Mouse (Mus musculus): ENCODE results near the gene 1300017J02Rik. TPM values are rescaled to one million over a fixed set of nuclear protein-coding genes. Genes with fewer than 3 reads are reported as not detected.
A peak's percentile ranks its signal among the peaks of the same experiment; 100 is the strongest.

Gene 1300017J02Rik
- polyA plus RNA-seq, 1 experiment from 2014 or later, result not detected

DNA sequence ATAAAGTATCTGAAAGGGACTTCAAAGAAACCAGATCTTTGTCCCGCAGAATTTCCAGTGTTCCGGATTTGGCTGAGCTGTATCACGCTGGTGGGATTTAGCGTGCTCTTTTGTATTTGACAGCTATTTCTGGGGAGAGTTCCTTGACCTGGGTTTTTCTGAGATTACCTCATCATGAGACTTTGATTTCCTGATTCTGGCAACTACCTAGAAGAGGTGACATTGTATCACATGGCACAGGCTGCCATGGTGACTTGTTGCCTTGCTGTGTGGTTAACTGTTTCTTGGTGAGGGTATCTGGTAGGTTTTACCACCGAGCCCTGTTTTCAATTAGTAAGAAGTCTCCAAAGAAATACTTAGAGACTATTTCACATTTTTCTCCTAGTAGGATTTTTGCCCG lies 65.4 kb downstream of the 1300017J02Rik start:
- Histone ChIP-seq H3K79me2 (ENCODE audit: inconsistent target) (no peaks in the 10 kb centered on the region), H3K27ac (no peak overlapping the region)
- 93% methylated on average over 6 of the region's 6 CpGs for WGBS (ENCODE audit: missing documents)

DNA sequence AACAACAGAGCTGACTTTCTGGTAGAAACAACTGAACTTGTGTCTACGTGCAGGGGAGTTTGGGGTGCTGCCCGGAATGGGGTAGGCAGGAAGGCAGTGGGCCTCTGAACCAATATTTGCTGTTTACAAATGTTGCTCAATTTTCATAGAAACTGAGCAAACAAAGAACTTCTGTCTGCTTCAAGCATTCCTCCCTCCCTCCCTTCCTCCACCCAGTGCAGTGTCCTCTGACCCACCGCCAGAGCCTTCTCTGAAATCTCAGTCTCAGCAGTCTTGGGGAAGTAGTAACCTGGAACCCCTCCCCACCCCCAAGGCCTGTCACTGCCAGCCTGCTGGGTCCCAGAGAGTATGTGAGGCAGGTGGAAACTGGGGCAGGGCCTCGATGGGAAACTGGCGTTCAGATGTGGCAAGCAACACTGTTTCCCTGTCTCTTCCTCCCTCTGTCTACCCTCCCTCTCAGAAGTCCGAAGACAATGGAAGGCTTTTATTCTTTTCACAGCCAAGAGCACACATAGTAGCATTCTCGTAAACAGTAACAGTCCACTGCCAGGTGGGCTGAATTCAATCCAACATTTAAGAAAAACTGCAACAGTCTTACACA lies 70.2 kb downstream of the 1300017J02Rik start:
- Histone ChIP-seq H3K36me3 (ENCODE audit: inconsistent target) (no peaks in the 10 kb centered on the region), H3K27ac (no peak overlapping the region), H3K4me3 (ENCODE audit: inconsistent target) (no peak overlapping the region), H3K79me2 (ENCODE audit: inconsistent target) (no peaks in the 10 kb centered on the region)
- WGBS (ENCODE audit: missing documents), result 65% methylated on average over 7 of the region's 7 CpGs

More for the DNA sequence above, 65.4 kb downstream of the 1300017J02Rik start:
- Histone ChIP-seq H3K36me3 (ENCODE audit: inconsistent target) (no peaks in the 10 kb centered on the region), H3K4me3 (ENCODE audit: inconsistent target) (no peak overlapping the region)

DNA sequence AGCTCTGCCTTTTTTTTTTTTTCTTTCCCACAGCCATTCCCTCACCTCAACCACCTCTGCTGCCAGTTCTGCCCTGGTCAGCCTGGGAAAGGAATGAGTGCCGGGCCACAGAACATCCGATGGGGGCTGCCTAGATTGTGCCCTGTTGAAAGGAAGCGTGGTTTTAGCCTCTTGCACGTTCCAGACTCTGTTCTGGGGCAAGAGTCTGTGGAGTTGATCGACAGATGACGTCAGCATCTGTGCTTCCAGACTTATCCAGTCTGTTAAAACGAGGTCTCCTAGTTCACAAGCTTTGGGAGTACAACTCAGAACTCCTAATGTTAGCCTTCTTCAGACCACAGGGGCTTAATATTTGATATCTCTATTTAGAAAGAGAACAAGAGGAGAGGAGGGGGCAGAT lies 70.8 kb downstream of the 1300017J02Rik start:
- Histone ChIP-seq H3K79me2 (ENCODE audit: inconsistent target) (no peaks in the 10 kb centered on the region), H3K36me3 (ENCODE audit: inconsistent target) (no peaks in the 10 kb centered on the region), H3K27ac (no peak overlapping the region), H3K4me3 (ENCODE audit: inconsistent target) (no peak overlapping the region)
- 53% methylated on average over 7 of the region's 7 CpGs for WGBS (ENCODE audit: missing documents)

DNA sequence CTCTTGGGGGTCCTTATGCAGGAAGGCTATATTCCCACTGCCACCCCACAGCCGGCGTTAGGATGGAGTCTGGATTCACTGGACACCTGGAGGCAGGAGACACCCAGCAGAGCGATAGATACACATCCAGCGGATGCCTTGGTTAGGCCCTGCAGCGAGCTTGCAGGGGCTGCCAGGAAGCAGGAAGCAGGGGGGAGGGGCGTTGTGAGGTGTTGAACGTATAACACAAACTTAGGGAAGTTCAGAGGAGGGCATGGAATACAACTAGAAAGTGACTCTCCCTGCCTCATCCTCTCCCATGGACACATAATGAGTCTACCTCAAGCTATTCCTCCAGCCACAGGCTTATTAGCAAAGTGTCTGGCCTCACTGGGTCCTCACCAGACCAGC lies 71.9 kb downstream of the 1300017J02Rik start:
- WGBS (ENCODE audit: missing documents), result 62% methylated on average over 7 of the region's 7 CpGs
- H3K79me2 ChIP-seq (ENCODE audit: inconsistent target), result no peaks in the 10 kb centered on the region

DNA sequence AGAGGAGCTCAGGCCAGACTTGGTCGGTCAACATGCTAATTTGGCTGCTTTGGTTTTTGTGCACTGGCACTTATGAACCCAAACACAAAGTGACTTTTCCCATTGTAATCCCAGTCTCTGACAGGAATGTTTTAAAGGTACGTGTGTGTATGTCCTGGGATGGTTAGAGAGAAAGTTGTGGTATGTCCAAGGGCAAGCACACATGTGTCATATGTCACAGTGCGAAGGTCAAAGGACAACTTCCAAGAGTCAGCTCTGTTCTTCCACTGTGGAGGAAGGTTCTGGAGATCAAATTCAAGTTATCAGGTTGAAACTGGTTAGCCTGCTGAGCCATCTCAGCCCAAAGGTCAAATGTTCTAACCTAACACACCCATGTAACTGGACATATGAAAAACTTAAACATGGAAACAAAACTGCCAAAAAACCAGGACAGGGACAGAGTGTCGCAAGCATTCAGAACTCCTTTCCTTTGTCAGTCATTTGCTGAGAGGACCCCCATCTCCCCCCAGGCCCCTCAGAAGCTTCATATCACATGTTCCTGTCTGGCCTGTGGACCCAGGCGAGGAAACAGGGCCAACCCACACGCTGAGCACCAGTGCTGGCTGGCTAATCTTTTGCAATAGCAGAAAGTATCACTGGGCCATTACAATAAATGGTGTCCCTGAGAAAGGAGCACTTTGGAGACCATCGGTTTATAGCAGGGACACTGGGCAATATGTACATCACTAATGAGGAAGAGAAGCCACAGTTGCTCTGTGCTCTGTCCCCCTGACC lies 72.5 kb downstream of the 1300017J02Rik start:
- 83% methylated on average over 7 of the region's 7 CpGs for WGBS (ENCODE audit: missing documents)
- peaks cover 9% of the 10 kb centered on the region; the same call in 1 of the 2 replicates for H3K36me3 ChIP-seq (ENCODE audit: inconsistent target)
- H3K4me3 ChIP-seq (ENCODE audit: inconsistent target), result no peak overlapping the region
- no peak overlapping the region for H3K27ac ChIP-seq
- H3K79me2 ChIP-seq (ENCODE audit: inconsistent target), result no peaks in the 10 kb centered on the region

More for the DNA sequence above, 71.9 kb downstream of the 1300017J02Rik start:
- H3K27ac ChIP-seq, result no peak overlapping the region
- no peak overlapping the region for H3K4me3 ChIP-seq (ENCODE audit: inconsistent target)
- H3K36me3 ChIP-seq (ENCODE audit: inconsistent target), result peaks cover 3% of the 10 kb centered on the region; the same call in 1 of the 2 replicates

DNA sequence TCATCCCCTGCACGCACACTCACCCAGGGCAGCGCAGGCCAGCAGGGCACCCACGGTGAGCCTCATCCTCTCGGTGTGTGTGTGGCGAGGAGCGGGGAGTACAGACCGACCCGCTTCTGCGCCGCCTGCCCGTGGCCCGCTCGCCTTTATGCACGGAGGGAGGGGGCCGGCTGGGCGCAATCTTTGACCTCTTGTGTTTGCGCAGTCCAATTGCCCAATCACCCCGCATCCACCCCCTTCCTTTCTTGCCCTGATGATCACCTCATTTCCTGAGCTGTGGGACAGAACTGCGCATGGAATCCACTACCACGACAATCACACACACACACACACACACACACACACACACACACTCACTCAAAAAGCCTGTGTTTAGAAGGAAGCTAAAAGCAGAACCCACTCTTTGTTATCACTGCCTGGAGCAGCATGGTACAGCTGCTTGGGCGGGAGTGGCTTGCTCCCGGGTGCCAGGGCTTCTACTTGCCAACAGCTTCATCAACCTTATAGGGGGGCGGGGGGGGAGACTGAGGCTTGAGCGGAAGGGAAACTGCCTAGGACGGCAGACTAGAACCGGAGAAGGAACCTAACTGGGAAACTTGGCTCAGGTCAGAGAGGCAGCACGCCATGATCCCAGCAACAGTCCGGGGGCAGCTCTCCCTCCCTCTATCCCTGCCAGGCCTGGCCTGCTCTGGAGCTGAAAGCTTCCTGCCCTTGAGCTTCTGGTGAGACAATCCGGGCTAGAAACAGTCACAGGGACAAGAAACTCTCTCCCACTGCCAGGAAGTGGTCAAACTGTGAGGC lies 74.5 kb downstream of the 1300017J02Rik start, which contains the start of the genes Gm20425 and Trf:
TSS of gene Gm20425 (minus strand) at position 157 of the 801 bp plus-strand sequence.
TSS of gene Trf (minus strand) at position 294 of the 801 bp plus-strand sequence.
- Histone ChIP-seq H3K79me2 (ENCODE audit: inconsistent target) (no peaks in the 10 kb centered on the region), H3K27ac (peak within 1 kb of the TSS; percentile 96), H3K36me3 (ENCODE audit: inconsistent target) (peaks cover 30% of the 10 kb centered on the region; the same call in 1 of the 2 replicates), H3K4me3 (ENCODE audit: inconsistent target) (peak within 1 kb of the TSS; percentile 21)
- 4% methylated on average over 27 of the region's 29 CpGs for WGBS (ENCODE audit: missing documents)

DNA sequence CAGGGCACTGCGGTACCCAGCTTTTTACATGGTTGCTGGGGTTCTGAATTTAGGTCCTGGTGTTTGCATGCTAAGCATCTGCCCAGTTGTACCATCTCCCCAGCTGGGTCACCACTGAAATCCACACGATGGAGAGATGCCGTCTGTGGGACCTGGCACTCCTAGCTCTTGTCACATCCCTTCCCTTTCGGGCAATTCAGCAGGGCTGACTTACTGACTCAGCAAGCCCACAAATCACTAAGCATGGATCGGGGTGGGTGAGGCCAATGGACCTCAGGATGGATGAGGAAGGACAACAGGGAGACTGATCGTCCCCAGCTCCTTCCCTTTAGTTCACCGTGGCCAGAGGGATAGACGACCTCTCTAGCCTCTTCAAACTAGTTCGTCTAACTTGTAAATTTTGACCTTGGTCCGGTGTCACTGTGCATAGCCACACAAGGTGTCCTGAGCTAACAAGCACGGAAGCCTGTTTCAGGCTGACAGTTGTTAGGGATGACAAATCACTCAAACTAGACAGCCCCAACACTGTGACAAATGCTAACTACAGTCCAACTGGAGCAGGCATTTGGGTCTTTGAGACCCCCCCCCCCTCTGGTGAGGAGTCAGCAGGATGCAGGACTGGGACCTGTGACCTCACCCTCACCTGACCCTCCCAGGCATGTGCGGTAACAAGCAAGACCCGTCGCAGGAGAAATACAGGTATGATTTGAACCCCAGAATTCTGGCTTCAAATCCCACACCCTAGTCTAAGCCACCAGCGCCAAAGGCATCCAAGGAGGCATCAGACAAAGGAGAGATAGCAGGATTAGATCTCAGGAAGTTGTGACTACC lies 75.6 kb downstream of the 1300017J02Rik start:
- H3K36me3 ChIP-seq (ENCODE audit: inconsistent target), result peaks cover 41% of the 10 kb centered on the region
- H3K4me3 ChIP-seq (ENCODE audit: inconsistent target), result peak overlapping the region; percentile 21
- H3K79me2 ChIP-seq (ENCODE audit: inconsistent target), result no peaks in the 10 kb centered on the region
- peak overlapping the region; percentile 96; the same call in 1 of the 2 replicates for H3K27ac ChIP-seq
- WGBS (ENCODE audit: missing documents), result 90% methylated on average over 15 of the region's 15 CpGs

DNA sequence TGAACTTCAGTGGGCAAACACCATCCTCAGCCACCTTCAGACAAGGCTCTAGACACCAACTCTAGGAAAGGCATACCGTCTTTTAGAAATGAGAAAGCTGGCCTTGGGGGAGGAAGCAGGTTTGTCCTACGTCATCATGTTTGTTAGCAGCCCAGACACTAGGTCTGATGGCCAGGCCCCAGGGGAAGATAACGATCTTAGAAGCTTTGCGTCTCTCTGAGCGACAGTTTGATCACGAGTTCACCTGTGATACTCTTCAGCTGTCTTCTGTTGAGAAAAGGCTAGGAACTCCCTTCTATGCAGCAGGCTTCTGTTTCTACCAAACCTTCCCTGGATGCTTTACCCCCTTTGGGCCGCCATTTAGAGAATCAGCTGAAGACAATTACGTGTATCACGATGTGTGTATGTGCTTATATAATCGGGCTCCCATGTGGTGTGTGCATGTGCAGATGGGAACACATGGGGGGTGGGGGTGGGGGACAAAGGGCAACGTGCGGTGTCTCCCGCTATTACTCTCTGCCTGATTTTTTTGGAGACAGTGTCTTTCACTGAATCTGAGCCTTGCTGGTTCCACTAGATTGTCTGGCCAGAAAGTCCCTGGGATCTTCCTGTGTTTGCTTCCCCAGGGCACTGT lies 76.4 kb downstream of the 1300017J02Rik start:
- Histone ChIP-seq H3K79me2 (ENCODE audit: inconsistent target) (no peaks in the 10 kb centered on the region), H3K36me3 (ENCODE audit: inconsistent target) (peaks cover 48% of the 10 kb centered on the region), H3K27ac (no peak overlapping the region), H3K4me3 (ENCODE audit: inconsistent target) (no peak overlapping the region)
- 93% methylated on average over 13 of the region's 13 CpGs for WGBS (ENCODE audit: missing documents)

DNA sequence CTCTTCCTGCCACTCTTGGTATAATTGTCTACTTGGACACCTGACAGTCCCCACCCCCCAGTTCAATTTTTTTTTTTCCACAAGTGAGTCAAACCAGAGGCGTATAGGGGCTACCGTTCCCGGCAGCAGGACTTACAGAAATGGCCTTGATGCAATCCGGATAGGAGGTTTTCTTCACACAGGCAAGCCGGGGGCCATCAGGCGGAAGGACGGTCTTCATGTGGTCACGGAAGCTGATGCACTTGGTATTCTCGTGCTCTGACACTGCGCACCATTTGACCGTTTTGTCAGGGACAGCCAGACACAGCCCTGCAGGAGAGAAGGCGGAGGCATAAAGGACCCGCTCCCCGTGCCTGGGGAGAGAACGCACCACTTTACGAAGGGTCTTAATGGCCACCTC lies 77.1 kb downstream of the 1300017J02Rik start:
- H3K36me3 ChIP-seq (ENCODE audit: inconsistent target), result peaks cover 56% of the 10 kb centered on the region
- no peaks in the 10 kb centered on the region for H3K79me2 ChIP-seq (ENCODE audit: inconsistent target)
- WGBS (ENCODE audit: missing documents), result 92% methylated on average over 16 of the region's 16 CpGs
- H3K27ac ChIP-seq, result no peak overlapping the region
- H3K4me3 ChIP-seq (ENCODE audit: inconsistent target), result no peak overlapping the region

DNA sequence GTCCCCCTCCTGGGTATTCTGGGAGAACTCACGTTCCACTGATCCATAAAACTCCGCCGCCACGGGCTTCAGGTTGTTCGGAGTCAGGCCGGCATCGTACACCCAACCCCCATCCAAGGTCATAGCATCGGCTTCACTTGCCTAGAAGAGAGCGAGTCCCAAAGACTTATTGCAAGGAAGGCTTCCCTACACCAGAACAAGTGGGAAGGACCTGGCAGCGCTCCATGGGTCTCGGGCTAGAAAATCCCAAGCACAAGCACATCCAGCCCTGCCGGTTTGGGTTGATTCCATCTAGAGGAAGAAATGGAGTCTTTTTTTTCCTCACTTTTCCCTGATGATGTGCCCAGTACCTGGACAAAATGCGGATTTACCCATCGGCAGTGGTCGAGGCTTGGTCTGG lies 78.1 kb downstream of the 1300017J02Rik start:
- H3K4me3 ChIP-seq (ENCODE audit: inconsistent target), result no peak overlapping the region
- H3K27ac ChIP-seq, result no peak overlapping the region
- 96% methylated on average over 15 of the region's 15 CpGs for WGBS (ENCODE audit: missing documents)
- no peaks in the 10 kb centered on the region for H3K79me2 ChIP-seq (ENCODE audit: inconsistent target)
- H3K36me3 ChIP-seq (ENCODE audit: inconsistent target), result peaks cover 64% of the 10 kb centered on the region

DNA sequence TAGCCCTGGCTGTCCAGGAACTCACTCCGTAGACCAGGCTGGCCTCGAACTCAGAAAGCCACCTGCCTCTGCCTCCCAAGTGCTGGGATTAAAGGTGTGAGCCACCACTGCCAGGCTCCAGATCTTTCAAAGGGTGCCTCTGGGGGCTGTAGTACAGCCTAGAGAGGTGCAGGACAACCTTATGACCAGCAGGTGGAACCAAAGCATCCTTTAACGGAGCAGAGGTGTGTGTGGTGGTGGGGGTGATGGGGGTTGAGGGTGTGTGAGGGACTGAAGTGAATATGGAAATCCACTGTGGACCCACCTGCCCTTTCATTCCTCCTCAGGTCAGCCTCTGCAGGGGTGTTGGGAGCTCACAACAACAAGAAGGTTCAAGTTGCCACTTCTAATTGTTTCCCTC lies 79.4 kb downstream of the 1300017J02Rik start:
- H3K4me3 ChIP-seq (ENCODE audit: inconsistent target), result no peak overlapping the region
- peaks cover 78% of the 10 kb centered on the region for H3K36me3 ChIP-seq (ENCODE audit: inconsistent target)
- WGBS (ENCODE audit: missing documents), result 84% methylated on average over 3 of the region's 3 CpGs
- H3K27ac ChIP-seq, result no peak overlapping the region
- no peaks in the 10 kb centered on the region for H3K79me2 ChIP-seq (ENCODE audit: inconsistent target)

DNA sequence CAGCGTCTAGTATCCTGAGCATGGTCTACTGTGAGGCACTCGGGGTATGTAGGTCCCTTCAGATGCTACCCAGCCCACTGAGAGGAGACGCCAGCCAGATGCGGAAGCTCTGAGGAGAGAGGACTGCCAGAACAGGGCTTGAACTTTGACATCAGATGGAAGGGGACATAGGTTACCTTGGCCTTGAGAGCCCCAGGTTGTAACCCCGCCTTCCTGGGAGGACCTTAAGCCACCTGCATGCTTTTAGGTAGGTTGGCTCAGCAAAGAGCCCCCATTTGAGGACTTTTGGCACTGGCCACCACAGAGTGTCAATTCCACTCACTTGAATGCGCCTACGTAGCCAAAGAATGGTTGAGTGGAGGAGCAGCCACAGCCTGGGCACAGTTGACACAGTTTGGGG lies 80.2 kb downstream of the 1300017J02Rik start:
- Histone ChIP-seq H3K79me2 (ENCODE audit: inconsistent target) (no peaks in the 10 kb centered on the region), H3K4me3 (ENCODE audit: inconsistent target) (no peak overlapping the region), H3K36me3 (ENCODE audit: inconsistent target) (peaks cover 85% of the 10 kb centered on the region), H3K27ac (no peak overlapping the region)
- 97% methylated on average over 7 of the region's 7 CpGs for WGBS (ENCODE audit: missing documents)

DNA sequence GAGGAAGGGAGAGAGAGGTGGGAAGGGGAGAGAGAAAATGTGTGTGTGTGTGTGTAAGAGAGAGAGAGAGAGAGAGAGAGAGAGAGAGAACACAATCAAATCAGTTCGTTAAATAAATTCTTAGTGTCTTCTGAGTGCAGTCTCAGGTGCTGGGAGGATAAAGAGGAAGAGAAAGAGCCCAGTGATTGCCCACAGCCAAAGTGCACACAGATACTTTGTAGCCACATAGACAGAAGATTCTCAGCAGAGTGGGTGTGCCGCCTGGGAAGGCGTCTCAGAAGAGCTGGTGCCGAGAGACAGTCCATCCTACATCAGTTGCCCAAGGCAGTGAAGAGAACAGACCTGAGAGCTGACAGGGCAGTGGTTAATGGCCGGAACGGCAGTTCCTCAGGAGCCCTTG lies 90.6 kb downstream of the 1300017J02Rik start:
- H3K27ac ChIP-seq, result no peak overlapping the region
- H3K79me2 ChIP-seq (ENCODE audit: inconsistent target), result no peaks in the 10 kb centered on the region
- 91% methylated on average over 6 of the region's 6 CpGs for WGBS (ENCODE audit: missing documents)
- peaks cover 87% of the 10 kb centered on the region for H3K36me3 ChIP-seq (ENCODE audit: inconsistent target)
- H3K4me3 ChIP-seq (ENCODE audit: inconsistent target), result no peak overlapping the region
